Mouse (Mus musculus): ENCODE data around the gene Mrpl53. TPM values are rescaled to one million over a fixed set of nuclear protein-coding genes. Genes with fewer than 3 reads are reported as not detected.

The Mrpl53 gene
- polyA plus RNA-seq, 1 experiment from 2014 or later = 133 TPM

DNA sequence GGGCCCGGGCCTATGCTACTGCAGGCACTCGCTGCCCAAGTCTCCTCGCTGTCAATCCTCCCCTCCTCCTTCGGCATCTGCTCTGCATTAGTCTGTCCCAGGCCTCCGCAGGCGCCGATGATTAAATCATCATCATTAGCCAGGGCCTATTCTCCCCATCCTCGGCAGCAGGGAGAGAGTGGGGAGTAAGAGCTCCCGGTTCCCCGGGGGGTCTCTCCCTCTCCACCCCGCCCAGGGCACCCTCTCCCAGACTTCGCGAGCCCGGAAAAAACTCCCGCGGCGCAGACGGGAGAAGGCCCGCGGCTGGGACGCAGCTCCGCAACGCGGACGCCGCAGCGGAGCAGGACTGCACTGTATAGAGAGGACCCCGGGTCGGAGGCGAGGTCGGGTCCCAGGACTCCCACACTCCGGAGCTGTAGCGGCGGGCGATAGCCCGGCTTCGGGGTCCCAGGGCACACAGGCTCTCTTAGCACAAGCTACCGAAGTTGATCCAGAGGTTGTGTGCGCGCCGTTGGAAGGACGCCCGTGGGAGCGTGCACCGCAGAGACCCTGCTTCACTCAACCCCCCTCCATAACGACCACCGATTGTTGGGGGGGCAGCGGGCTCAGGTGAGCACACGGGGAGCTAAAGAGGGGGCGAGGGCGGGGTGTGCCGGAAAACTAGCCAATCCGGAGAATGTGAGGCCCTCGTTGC lies 31.1 kb upstream of the Mrpl53 start, which contains the start of gene Pcgf1:
Pcgf1 (plus strand) TSS at position 240 of the 694 bp plus-strand sequence.
- ATAC-seq (ENCODE audit: low read depth) = peak; percentile 94
- Histone ChIP-seq H3K4me1 (replicated peaks) (peaks cover 21% of the 10 kb centered on the region), H3K9me3 (no peaks in the 10 kb centered on the region), H3K36me3 (peaks cover 22% of the 10 kb centered on the region), H3K4me3 (peak within 1 kb of the TSS; percentile 73), H3K4me2 (peak within 1 kb of the TSS; percentile 89), H3K9ac (peak within 1 kb of the TSS; percentile 83), H3K27me3 (peaks cover 55% of the 10 kb centered on the region), H3K27ac (replicated peaks) (peak within 1 kb of the TSS; percentile 95)
- WGBS = under 1% methylated on average over 54 of the region's 54 CpGs

DNA sequence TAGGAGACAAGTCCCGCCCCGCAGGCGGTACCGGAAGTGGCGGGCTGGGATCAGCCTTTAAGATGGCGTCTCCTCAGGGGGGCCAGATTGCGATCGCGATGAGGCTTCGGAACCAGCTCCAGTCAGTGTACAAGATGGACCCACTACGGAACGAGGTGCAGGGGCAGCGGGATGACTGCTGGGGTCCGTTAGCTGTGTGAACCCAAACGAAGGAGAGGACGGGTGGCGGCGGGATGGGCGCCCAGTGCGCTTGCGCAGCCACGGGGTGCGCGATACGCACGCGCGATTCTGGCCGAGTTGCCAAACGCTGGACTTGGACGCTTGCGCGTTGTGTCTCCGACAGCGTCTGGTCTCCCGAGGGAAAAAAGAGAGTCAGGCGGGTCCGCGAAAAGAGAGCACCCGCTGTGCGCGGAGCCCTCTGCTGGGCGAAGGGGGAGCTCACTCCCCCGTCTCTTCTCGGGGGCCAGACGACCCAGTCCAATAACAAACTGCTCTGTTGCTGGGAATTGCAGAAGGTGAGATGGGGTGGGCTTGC lies 30.4 kb upstream of the Mrpl53 start:
- Histone ChIP-seq H3K27ac (replicated peaks) (peak overlapping the region; percentile 95), H3K4me2 (peak overlapping the region; percentile 82), H3K4me1 (replicated peaks) (peaks cover 25% of the 10 kb centered on the region), H3K9me3 (no peaks in the 10 kb centered on the region), H3K4me3 (peak overlapping the region; percentile 73), H3K9ac (peak overlapping the region; percentile 83), H3K36me3 (peaks cover 22% of the 10 kb centered on the region), H3K27me3 (peaks cover 56% of the 10 kb centered on the region)
- peak; percentile 92 for ATAC-seq (ENCODE audit: low read depth)
- WGBS = under 1% methylated on average over 46 of the region's 46 CpGs

GRCm38 (mm10) chr6:83080210-83080609 lies 28.6 kb upstream of the Mrpl53 start:
- 94% methylated on average over 5 of the region's 5 CpGs for WGBS
- Histone ChIP-seq H3K9me3 (no peaks in the 10 kb centered on the region), H3K4me1 (replicated peaks) (peaks cover 36% of the 10 kb centered on the region), H3K4me2 (no peak overlapping the region), H3K27ac (replicated peaks) (no peak overlapping the region), H3K9ac (no peak overlapping the region), H3K4me3 (no peak overlapping the region), H3K27me3 (peaks cover 56% of the 10 kb centered on the region), H3K36me3 (peaks cover 22% of the 10 kb centered on the region)
- no peak for ATAC-seq (ENCODE audit: low read depth)

DNA sequence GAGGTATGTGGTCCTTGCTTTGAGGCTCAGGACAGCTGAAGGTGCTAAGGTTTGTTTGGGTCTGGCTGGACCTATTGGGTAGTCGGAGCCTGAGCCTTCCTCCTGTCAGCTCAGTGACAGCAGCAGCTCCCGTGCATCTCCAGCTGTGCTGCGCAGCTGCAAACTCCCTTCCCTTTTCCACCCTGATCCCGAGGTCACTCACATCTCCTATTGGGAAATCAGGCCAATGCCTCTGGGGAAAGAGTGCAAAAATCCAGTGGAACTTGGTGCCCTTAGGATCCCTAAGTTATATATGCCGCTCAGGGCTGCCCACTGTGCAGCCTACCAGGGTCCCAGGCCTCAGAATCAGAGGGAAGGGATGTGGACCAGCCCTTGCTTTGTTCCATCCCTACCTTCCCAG lies 25.3 kb upstream of the Mrpl53 start:
- H3K27me3 ChIP-seq = peaks cover 68% of the 10 kb centered on the region
- ATAC-seq (ENCODE audit: low read depth) = no peak

DNA sequence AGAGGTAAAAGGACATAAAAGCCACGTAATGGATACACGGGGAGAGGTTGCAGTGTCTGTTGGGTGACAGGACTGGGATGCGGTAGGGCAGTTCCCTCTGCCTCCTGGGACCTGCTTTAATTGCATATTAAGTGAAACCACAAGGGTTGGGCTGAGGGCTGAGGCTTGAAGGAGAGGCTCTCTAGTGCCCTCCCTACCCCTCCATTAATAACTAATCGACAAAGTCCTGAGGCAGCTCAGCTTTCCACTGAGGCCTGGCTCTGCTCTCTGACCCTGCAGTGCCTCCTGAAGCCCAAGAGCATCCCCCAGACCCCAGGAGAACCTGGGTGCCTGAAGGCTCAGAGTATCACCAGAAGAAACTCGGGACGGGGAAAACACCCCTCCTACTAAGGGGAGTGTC lies 24.4 kb upstream of the Mrpl53 start:
- ATAC-seq (ENCODE audit: low read depth) = no peak
- Histone ChIP-seq H3K27me3 (peaks cover 78% of the 10 kb centered on the region), H3K4me1 (replicated peaks) (peaks cover 43% of the 10 kb centered on the region), H3K27ac (replicated peaks) (no peak overlapping the region), H3K36me3 (peaks cover 22% of the 10 kb centered on the region), H3K9me3 (no peaks in the 10 kb centered on the region), H3K4me2 (no peak overlapping the region), H3K4me3 (no peak overlapping the region), H3K9ac (no peak overlapping the region)
- 7% methylated on average over 6 of the region's 6 CpGs for WGBS

More for the DNA sequence above, 25.3 kb upstream of the Mrpl53 start:
- H3K9ac ChIP-seq = 0 out of 2 replicates have a peak overlapping the region, but pooled peaks have one; percentile 12
- H3K4me3 ChIP-seq = no peak overlapping the region
- no peaks in the 10 kb centered on the region for H3K9me3 ChIP-seq
- WGBS = 28% methylated on average over 5 of the region's 5 CpGs
- no peak overlapping the region for H3K4me2 ChIP-seq
- H3K27ac ChIP-seq (replicated peaks) = no peak overlapping the region
- H3K4me1 ChIP-seq (replicated peaks) = peaks cover 50% of the 10 kb centered on the region
- H3K36me3 ChIP-seq = peaks cover 22% of the 10 kb centered on the region

DNA sequence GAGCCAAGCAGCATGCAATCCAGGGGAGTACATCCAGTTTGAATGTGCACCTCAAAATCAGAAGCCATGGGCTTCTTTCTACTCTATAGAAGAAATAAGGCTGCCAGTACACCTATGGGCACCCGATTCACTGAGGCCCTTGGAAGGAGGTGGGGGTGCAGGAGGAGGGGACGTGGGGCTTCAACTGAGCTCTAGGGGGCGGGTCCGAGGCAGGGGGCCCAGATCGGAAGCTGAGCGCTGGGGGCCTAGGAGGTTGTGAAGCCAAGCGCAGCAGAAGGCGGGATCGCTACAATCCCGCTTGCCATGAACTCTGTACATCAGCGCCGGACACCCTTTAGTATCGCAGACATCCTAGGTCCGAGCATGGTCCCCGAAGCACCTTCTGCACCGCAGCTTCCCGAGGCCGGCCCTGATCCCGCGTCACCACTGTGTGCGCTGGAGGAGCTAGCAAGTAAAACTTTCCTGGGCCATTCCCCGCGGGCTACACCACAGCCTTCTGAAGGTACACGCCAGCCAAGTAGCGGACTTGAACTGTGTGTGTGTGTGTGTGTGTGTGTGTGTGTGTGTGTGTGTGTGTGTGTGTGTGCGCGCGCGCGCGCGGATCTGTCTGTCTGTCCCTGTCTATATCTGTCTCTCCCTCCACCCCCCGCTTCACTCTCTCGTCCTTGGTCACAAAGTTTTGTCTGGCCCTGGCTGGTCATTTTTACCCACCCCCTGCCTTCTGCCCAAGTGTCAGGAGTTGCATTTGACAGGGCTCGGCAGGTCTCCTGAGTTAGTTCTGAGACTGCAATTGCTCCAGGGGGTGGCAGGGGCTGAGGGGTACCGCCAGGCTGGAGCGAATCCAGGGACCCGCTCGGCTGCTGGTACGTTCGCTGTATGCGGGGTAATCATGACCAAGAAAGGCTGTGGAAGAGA lies 22.5 kb upstream of the Mrpl53 start, which contains the start of gene Lbx2:
Lbx2 (plus strand) TSS at position 247 of the 915 bp plus-strand sequence.
- WGBS = 2% methylated on average over 42 of the region's 42 CpGs
- H3K27ac ChIP-seq (replicated peaks) = no peak within 1 kb of the TSS
- peaks cover 11% of the 10 kb centered on the region for H3K36me3 ChIP-seq
- peak within 1 kb of the TSS; percentile 2; the same call in 1 of the 2 replicates for H3K4me3 ChIP-seq
- H3K9ac ChIP-seq = 0 out of 2 replicates have a peak within 1 kb of the TSS, but pooled peaks have one; percentile 34
- no peaks in the 10 kb centered on the region for H3K9me3 ChIP-seq
- H3K4me2 ChIP-seq = peak within 1 kb of the TSS; percentile 32
- peaks cover 96% of the 10 kb centered on the region for H3K27me3 ChIP-seq
- ATAC-seq (ENCODE audit: low read depth) = no peak
- peaks cover 38% of the 10 kb centered on the region; the same call in 1 of the 2 replicates for H3K4me1 ChIP-seq (replicated peaks)

DNA sequence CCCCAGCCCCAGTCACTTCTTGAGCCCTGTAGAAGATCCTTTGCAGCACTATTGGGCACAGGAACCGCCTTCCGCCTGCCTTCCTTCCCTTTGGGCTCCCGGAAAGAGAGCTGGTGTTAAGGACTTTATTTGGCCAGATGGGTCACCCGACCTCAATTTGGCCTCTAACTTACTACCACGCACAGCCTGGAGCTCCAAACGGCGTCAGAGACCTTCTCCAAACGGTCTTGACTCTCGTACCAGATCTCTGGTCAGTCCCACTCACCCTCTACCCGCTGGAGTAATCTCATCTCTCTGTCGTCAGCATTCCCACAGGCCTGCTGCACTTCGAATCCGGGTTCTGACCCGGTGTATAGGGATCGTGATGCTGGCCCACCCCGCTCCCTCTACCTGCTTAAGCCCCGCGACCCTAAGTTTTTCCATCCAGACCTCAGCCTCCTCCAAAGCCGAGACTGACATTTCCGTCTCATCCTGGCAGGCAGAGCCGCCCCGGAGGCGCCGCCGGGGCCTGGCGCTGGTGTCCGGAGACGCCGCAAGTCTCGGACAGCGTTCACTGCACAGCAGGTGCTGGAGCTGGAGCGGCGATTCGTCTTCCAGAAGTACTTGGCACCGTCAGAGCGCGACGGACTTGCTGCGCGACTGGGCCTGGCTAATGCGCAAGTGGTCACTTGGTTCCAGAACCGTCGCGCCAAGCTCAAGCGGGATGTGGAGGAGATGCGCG lies 21.5 kb upstream of the Mrpl53 start:
- H3K4me2 ChIP-seq = peak overlapping the region; percentile 32
- H3K9me3 ChIP-seq = no peaks in the 10 kb centered on the region
- H3K36me3 ChIP-seq = peaks cover 2% of the 10 kb centered on the region; the same call in 1 of the 2 replicates
- H3K4me3 ChIP-seq = peak overlapping the region; percentile 2; the same call in 1 of the 2 replicates
- no peak overlapping the region for H3K9ac ChIP-seq
- peaks cover 96% of the 10 kb centered on the region for H3K27me3 ChIP-seq
- 2% methylated on average over 47 of the region's 47 CpGs for WGBS
- no peak overlapping the region for H3K27ac ChIP-seq (replicated peaks)
- ATAC-seq (ENCODE audit: low read depth) = no peak
- H3K4me1 ChIP-seq (replicated peaks) = peaks cover 38% of the 10 kb centered on the region; the same call in 1 of the 2 replicates

- Histone ChIP-seq H3K4me3 (peak overlapping the region; percentile 2; the same call in 1 of the 2 replicates), H3K9me3 (no peaks in the 10 kb centered on the region), H3K36me3 (no peaks in the 10 kb centered on the region), H3K4me1 (replicated peaks) (peaks cover 35% of the 10 kb centered on the region; the same call in 1 of the 2 replicates), H3K4me2 (peak overlapping the region; percentile 32; the same call in 1 of the 2 replicates), H3K9ac (no peak overlapping the region), H3K27me3 (peaks cover 96% of the 10 kb centered on the region), H3K27ac (replicated peaks) (no peak overlapping the region)
- no peak for ATAC-seq (ENCODE audit: low read depth)
- 10% methylated on average over 9 of the region's 9 CpGs for WGBS
Measured at GRCm38 (mm10) chr6:83087926-83088260, 20.9 kb upstream of the Mrpl53 start.

DNA sequence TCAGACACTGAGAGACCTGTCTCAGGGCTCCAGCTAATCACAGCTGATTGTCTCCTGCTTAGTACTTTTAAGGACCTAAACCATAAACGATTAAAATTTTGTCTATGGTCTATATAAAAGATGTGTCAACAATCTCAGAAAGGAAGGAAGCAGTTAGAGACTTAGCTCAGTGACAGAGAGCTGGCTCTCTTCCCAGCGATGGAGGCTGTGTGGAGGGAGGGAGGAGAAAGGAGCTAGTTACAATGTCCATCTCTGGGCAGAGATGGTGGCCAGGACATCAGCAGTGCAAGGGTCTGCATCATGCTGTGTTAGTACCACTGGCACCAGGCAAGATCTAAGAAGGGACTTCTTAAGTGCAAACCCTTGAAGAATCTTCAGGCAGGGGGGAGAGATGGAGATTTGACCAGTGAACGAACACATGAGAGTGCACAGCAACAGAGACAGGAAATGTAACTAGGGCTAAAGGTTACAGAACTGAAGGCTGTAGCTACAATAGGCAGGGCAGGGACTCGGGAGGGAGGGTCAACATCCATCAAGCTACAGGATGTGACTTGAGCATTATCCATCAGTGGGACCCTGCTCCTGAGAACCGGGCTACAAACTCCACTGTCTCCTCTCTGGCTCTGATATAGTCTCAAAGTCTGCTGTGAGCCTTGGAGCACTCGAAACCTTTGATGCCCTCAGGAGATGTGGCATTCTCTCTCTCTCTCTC lies 16.3 kb upstream of the Mrpl53 start:
- Histone ChIP-seq H3K4me3 (no peak overlapping the region), H3K9ac (no peak overlapping the region), H3K9me3 (no peaks in the 10 kb centered on the region; the same call in 1 of the 2 replicates), H3K36me3 (no peaks in the 10 kb centered on the region), H3K27me3 (peaks cover 54% of the 10 kb centered on the region), H3K4me1 (replicated peaks) (peaks cover 7% of the 10 kb centered on the region; the same call in 1 of the 2 replicates), H3K27ac (replicated peaks) (no peak overlapping the region), H3K4me2 (no peak overlapping the region)
- 46% methylated on average over 6 of the region's 6 CpGs for WGBS
- ATAC-seq (ENCODE audit: low read depth) = no peak

GRCm38 (mm10) chr6:83095968-83096367 lies 12.9 kb upstream of the Mrpl53 start:
- Histone ChIP-seq H3K27me3 (peaks cover 31% of the 10 kb centered on the region), H3K9me3 (no peaks in the 10 kb centered on the region; the same call in 1 of the 2 replicates), H3K4me1 (replicated peaks) (0 out of 2 replicates have a peak, but pooled peaks cover 4% of the 10 kb centered on the region), H3K9ac (no peak overlapping the region), H3K36me3 (no peaks in the 10 kb centered on the region), H3K27ac (replicated peaks) (no peak overlapping the region), H3K4me2 (no peak overlapping the region), H3K4me3 (no peak overlapping the region)
- no peak for ATAC-seq (ENCODE audit: low read depth)
- WGBS = 48% methylated on average over 6 of the region's 6 CpGs

DNA sequence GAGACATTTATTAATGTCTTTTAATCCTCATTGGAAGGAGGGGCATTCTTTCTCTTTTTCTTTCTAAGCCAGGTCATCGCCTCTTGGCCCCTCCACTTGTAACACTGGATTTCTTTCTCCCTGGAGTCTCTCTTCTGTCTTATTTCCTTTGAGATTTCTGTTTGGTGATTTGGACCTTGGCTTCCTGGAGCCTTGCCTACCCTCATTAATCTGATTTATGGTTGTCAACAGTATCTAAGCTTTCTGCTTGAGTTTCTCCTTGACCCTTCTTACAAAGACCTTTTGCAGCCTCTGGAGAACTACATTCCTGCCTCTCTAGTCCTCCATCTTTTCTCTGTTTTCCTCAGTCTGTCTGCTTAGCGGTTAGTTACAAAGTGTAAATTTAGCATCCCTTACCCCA lies 10.4 kb upstream of the Mrpl53 start:
- Histone ChIP-seq H3K27ac (replicated peaks) (no peak overlapping the region), H3K9me3 (no peaks in the 10 kb centered on the region; the same call in 1 of the 2 replicates), H3K4me2 (no peak overlapping the region), H3K9ac (no peak overlapping the region), H3K4me1 (replicated peaks) (peaks cover 21% of the 10 kb centered on the region), H3K4me3 (no peak overlapping the region), H3K36me3 (no peaks in the 10 kb centered on the region), H3K27me3 (0 out of 2 replicates have a peak, but pooled peaks cover 11% of the 10 kb centered on the region)
- no peak for ATAC-seq (ENCODE audit: low read depth)
- 62% methylated on average over 2 of the region's 2 CpGs for WGBS
